Mouse (Mus musculus) embryonic facial prominence, embryonic 15.5 days (tissue): ENCODE results near the gene Gzmf. TPM values are rescaled to one million over a fixed set of nuclear protein-coding genes. Genes with fewer than 3 reads are reported as not detected.
"Not testable (repeated sequence)": the region's sequence is repeated elsewhere in the genome, so short reads cannot be mapped to it uniquely, and the experiment has no call there.

Source experiments
- ATAC-seq: fragments of 200-750 bp; cut with Nextera tagmentation; 2 replicates; pipeline ENCODE4 v1.8.0; 2017; ENCODE audit warnings: low read depth, moderate TSS enrichment; ENCODE audit not compliant: insufficient number of reproducible peaks, low FRiP score, low TSS enrichment
- H3K27ac ChIP-seq: fragments of 300-500 bp; sonication (generic); replicated peaks from 2 replicates; pipeline ENCODE4 v1.5.1; 2015; ENCODE audit warnings: mild to moderate bottlenecking, inconsistent platforms
- H3K27me3 ChIP-seq: fragments of 300-500 bp; sonication (generic); 2 replicates; pipeline ENCODE4 v1.6.1; 2015; ENCODE audit warnings: inconsistent platforms
- H3K36me3 ChIP-seq: fragments of 300-500 bp; sonication (generic); 2 replicates; pipeline ENCODE4 v1.6.1; 2015; ENCODE audit warnings: mild to moderate bottlenecking, inconsistent platforms
- H3K4me1 ChIP-seq: fragments of 300-500 bp; sonication (generic); 2 replicates; pipeline ENCODE4 v1.6.1; 2015; ENCODE audit warnings: inconsistent platforms
- H3K4me2 ChIP-seq: fragments of 300-500 bp; sonication (generic); replicated peaks from 2 replicates; pipeline ENCODE4 v1.6.1; 2015; ENCODE audit warnings: mild to moderate bottlenecking, inconsistent platforms
- H3K4me3 ChIP-seq: fragments of 300-500 bp; sonication (generic); replicated peaks from 2 replicates; pipeline ENCODE4 v1.5.1; 2015; ENCODE audit warnings: mild to moderate bottlenecking, inconsistent platforms
- H3K9ac ChIP-seq: fragments of 300-500 bp; sonication (generic); 2 replicates; pipeline ENCODE4 v1.6.1; 2015; ENCODE audit warnings: inconsistent platforms
- H3K9me3 ChIP-seq: fragments of 300-500 bp; sonication (generic); replicated peaks from 2 replicates; pipeline ENCODE4 v1.6.1; 2016; ENCODE audit warnings: inconsistent platforms
- WGBS: fragments of 180-500 bp; shearing (Covaris S2); methylation state at CpG from one replicate; pipeline ENCODE4 v1.1.7; 2015; 5-methylcytosine and 5-hydroxymethylcytosine counted together
- polyA plus RNA-seq: library from polyadenylated mRNA; unstranded; fragments of >200 nt; fragmentation: Nextera tagmentation; extraction: Ambion mirVana; gene quantifications from 2 replicates; pipeline ENCODE4 v1.2.1, GENCODE M21; 2015

Gzmf gene
- polyA plus RNA-seq, 1 experiment from 2014 or later, result not detected

GRCm38 (mm10) chr14:56168009-56168408 is 43.2 kb downstream of the Gzmf start:
- no peak overlapping the region for H3K4me3 ChIP-seq
- no peak overlapping the region for H3K4me2 ChIP-seq
- ATAC-seq, result no peak
- no peaks in the 10 kb centered on the region for H3K9me3 ChIP-seq
- H3K27ac ChIP-seq, result no peak overlapping the region
- WGBS, result 74% methylated on average over 6 of the region's 6 CpGs
- H3K36me3 ChIP-seq, result no peaks in the 10 kb centered on the region
- H3K4me1 ChIP-seq, result no peaks in the 10 kb centered on the region
- H3K9ac ChIP-seq, result no peak overlapping the region
- no peaks in the 10 kb centered on the region for H3K27me3 ChIP-seq

DNA sequence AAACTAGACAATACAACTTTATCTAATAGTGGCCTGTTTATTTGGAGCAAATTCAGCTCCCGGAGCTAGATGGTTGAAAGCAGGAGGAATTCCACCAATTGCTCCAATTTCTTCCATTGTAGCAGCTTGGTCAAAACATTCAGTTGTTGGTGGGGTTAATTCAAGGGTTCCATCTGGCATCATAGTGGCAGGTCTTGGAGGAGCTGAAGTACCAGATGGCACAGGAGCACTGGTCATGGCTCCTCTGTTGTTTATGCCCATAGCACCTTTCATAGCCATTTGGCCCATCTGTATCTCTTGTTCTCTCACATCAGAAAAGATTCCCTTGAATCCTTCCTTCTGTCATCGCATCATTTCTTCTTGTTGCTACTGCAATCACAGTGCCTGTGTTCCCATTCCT is 49.1 kb downstream of the Gzmf start:
- Histone ChIP-seq H3K9me3 (no peaks in the 10 kb centered on the region), H3K4me2 (no peak overlapping the region), H3K36me3 (no peaks in the 10 kb centered on the region), H3K4me1 (no peaks in the 10 kb centered on the region), H3K4me3 (no peak overlapping the region), H3K27me3 (no peaks in the 10 kb centered on the region), H3K27ac (no peak overlapping the region), H3K9ac (no peak overlapping the region)
- WGBS, result 90% methylated on average over 2 of the region's 2 CpGs
- no peak for ATAC-seq

DNA sequence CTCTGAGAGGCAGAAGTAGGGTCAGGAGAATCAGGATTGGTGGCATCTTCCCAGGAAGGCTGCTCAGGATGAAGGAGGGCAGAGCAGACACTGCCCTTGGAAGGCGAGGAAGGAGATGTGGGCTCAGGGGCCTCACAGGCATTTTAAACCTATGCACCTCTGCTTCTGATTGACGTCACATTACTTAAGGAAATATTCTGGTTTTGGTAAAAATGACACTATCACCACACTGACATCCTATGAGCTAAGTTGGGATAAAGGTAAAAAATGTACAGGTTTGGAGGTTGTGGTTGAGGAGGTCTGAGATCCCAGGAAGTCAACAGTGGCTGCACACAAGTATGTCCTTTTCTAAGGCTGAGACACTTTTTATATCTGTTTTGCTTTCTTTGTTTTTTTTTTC is 51.7 kb downstream of the Gzmf start, which contains the start of gene Gzmg:
Gene Gzmg (minus strand): TSS at position 101 of the 400 bp plus-strand sequence.
- WGBS, result 70% methylated on average over 2 of the region's 2 CpGs
- not testable (repeated sequence) for H3K27me3 ChIP-seq, H3K4me3 ChIP-seq, ATAC-seq, H3K9me3 ChIP-seq, H3K4me1 ChIP-seq, H3K36me3 ChIP-seq, H3K9ac ChIP-seq, H3K27ac ChIP-seq, H3K4me2 ChIP-seq

GRCm38 (mm10) chr14:56155340-56155739 is 55.9 kb downstream of the Gzmf start:
- no peak overlapping the region for H3K9ac ChIP-seq
- no peak overlapping the region for H3K4me2 ChIP-seq
- WGBS, result 68% methylated on average over 2 of the region's 2 CpGs

More at GRCm38 (mm10) chr14:56155340-56155739, 55.9 kb downstream of the Gzmf start:
- no peak for ATAC-seq
- Histone ChIP-seq H3K9me3 (no peaks in the 10 kb centered on the region), H3K4me3 (no peak overlapping the region), H3K27ac (no peak overlapping the region), H3K36me3 (no peaks in the 10 kb centered on the region), H3K4me1 (no peaks in the 10 kb centered on the region), H3K27me3 (no peaks in the 10 kb centered on the region)

Other genes starting within 250 kb of the Gzmf start
- 0.38 and 0.65 TPM in 2 replicates for gene Mcpt1, start 193.4 kb downstream of the Gzmf start, polyA plus RNA-seq
- not detected in 2 replicates for gene Mcpt9, start 180.9 kb downstream of the Gzmf start, polyA plus RNA-seq
- gene Mcpt2, start 169.4 kb downstream of the Gzmf start, polyA plus RNA-seq, result 3.2 and 3.6 TPM in 2 replicates
- 25.7 and 32.1 TPM in 2 replicates for gene Mcpt4, start 149.1 kb downstream of the Gzmf start, polyA plus RNA-seq
- gene Mcpt8, start 126.1 kb downstream of the Gzmf start, polyA plus RNA-seq, result 1.5 and 2.2 TPM in 2 replicates
- gene Ctsg, start 108.8 kb downstream of the Gzmf start, polyA plus RNA-seq, result 0.28 and 0.67 TPM in 2 replicates
- not detected in 2 replicates for gene Gzme, start 90.8 kb downstream of the Gzmf start, polyA plus RNA-seq
- gene Gzmd, start 78.8 kb downstream of the Gzmf start, polyA plus RNA-seq, result not detected in 2 replicates
- not detected in 2 replicates for gene Gzmg, start 51.8 kb downstream of the Gzmf start, polyA plus RNA-seq
- not detected in 2 replicates for gene Gzmn, start 36.8 kb downstream of the Gzmf start, polyA plus RNA-seq
- 0.25 and 0.31 TPM in 2 replicates for gene Gzmc, start 23.2 kb upstream of the Gzmf start, polyA plus RNA-seq
- 0.46 and 0.67 TPM in 2 replicates for gene Gzmb, start 50.8 kb upstream of the Gzmf start, polyA plus RNA-seq
- gene Atp12a, start 153.7 kb upstream of the Gzmf start, polyA plus RNA-seq, result 0.42 and 0.64 TPM in 2 replicates
- 1.2 and 1.5 TPM in 2 replicates for gene Rnf17, start 191.2 kb upstream of the Gzmf start, polyA plus RNA-seq